Mouse (Mus musculus): ENCODE results near the gene Pgm1. TPM values are rescaled to one million over a fixed set of nuclear protein-coding genes. Genes with fewer than 3 reads are reported as not detected.

Pgm1 gene
- polyA plus RNA-seq, 1 experiment from 2014 or later: 258 TPM

- no peak overlapping the region for H3K9ac ChIP-seq (ENCODE audit: low read depth, low read length)
- no peaks in the 10 kb centered on the region for H3K9me3 ChIP-seq (ENCODE audit: control insufficient read depth, low read length)
- no peak overlapping the region for H3K27ac ChIP-seq (ENCODE audit: low read length)
- no peak for ATAC-seq
- H3K4me3 ChIP-seq (ENCODE audit: low read length): no peak overlapping the region
- H3K4me2 ChIP-seq (ENCODE audit: low read depth, low read length): no peak overlapping the region
- H3K4me1 ChIP-seq (ENCODE audit: control insufficient read depth, insufficient read depth, low read length): no peaks in the 10 kb centered on the region
- no peaks in the 10 kb centered on the region for H3K27me3 ChIP-seq (replicated peaks; ENCODE audit: control insufficient read depth, insufficient read depth, low read length)
- WGBS: 50% methylated on average over 7 of the region's 7 CpGs
- no peaks in the 10 kb centered on the region for H3K36me3 ChIP-seq (ENCODE audit: control insufficient read depth, insufficient read depth, low read length)
Observed at GRCm38 (mm10) chr4:99988771-99989170, 59.6 kb downstream of the Pgm1 start.

GRCm38 (mm10) chr4:100000971-100001370 lies 71.8 kb downstream of the Pgm1 start:
- ATAC-seq: no peak

GRCm38 (mm10) chr4:100001806-100002205 lies 72.6 kb downstream of the Pgm1 start:
- Histone ChIP-seq H3K27me3 (replicated peaks; ENCODE audit: control insufficient read depth, insufficient read depth, low read length) (no peaks in the 10 kb centered on the region), H3K4me1 (ENCODE audit: control insufficient read depth, insufficient read depth, low read length) (no peaks in the 10 kb centered on the region), H3K4me3 (ENCODE audit: low read length) (no peak overlapping the region), H3K9me3 (ENCODE audit: control insufficient read depth, low read length) (no peaks in the 10 kb centered on the region), H3K36me3 (ENCODE audit: control insufficient read depth, insufficient read depth, low read length) (no peaks in the 10 kb centered on the region), H3K9ac (ENCODE audit: low read depth, low read length) (no peak overlapping the region), H3K27ac (ENCODE audit: low read length) (no peak overlapping the region), H3K4me2 (ENCODE audit: low read depth, low read length) (no peak overlapping the region)
- no peak for ATAC-seq
- 63% methylated on average over 7 of the region's 7 CpGs for WGBS

More at GRCm38 (mm10) chr4:100000971-100001370, 71.8 kb downstream of the Pgm1 start:
- Histone ChIP-seq H3K9me3 (ENCODE audit: control insufficient read depth, low read length) (no peaks in the 10 kb centered on the region), H3K36me3 (ENCODE audit: control insufficient read depth, insufficient read depth, low read length) (no peaks in the 10 kb centered on the region), H3K4me3 (ENCODE audit: low read length) (no peak overlapping the region), H3K4me1 (ENCODE audit: control insufficient read depth, insufficient read depth, low read length) (no peaks in the 10 kb centered on the region), H3K27me3 (replicated peaks; ENCODE audit: control insufficient read depth, insufficient read depth, low read length) (no peaks in the 10 kb centered on the region), H3K9ac (ENCODE audit: low read depth, low read length) (no peak overlapping the region), H3K4me2 (ENCODE audit: low read depth, low read length) (no peak overlapping the region), H3K27ac (ENCODE audit: low read length) (no peak overlapping the region)
- 62% methylated on average over 5 of the region's 5 CpGs for WGBS

- Histone ChIP-seq H3K27ac (ENCODE audit: low read length) (no peak overlapping the region), H3K9ac (ENCODE audit: low read depth, low read length) (no peak overlapping the region), H3K36me3 (ENCODE audit: control insufficient read depth, insufficient read depth, low read length) (no peaks in the 10 kb centered on the region), H3K27me3 (replicated peaks; ENCODE audit: control insufficient read depth, insufficient read depth, low read length) (no peaks in the 10 kb centered on the region), H3K4me2 (ENCODE audit: low read depth, low read length) (no peak overlapping the region), H3K9me3 (ENCODE audit: control insufficient read depth, low read length) (no peaks in the 10 kb centered on the region), H3K4me3 (ENCODE audit: low read length) (no peak overlapping the region), H3K4me1 (ENCODE audit: control insufficient read depth, insufficient read depth, low read length) (peaks cover 8% of the 10 kb centered on the region; the same call in 1 of the 2 replicates)
- no peak for ATAC-seq
- WGBS: 71% methylated on average over 7 of the region's 7 CpGs
Observed at GRCm38 (mm10) chr4:100007721-100008120, 78.5 kb downstream of the Pgm1 start.

- 31% methylated on average over 5 of the region's 5 CpGs for WGBS
- H3K36me3 ChIP-seq (ENCODE audit: control insufficient read depth, insufficient read depth, low read length): no peaks in the 10 kb centered on the region
- no peak overlapping the region for H3K4me2 ChIP-seq (ENCODE audit: low read depth, low read length)
Observed at GRCm38 (mm10) chr4:100008371-100009090, 79.3 kb downstream of the Pgm1 start.

GRCm38 (mm10) chr4:100009211-100009678 lies 80.0 kb downstream of the Pgm1 start:
- no peak overlapping the region for H3K4me2 ChIP-seq (ENCODE audit: low read depth, low read length)
- H3K9me3 ChIP-seq (ENCODE audit: control insufficient read depth, low read length): no peaks in the 10 kb centered on the region
- H3K36me3 ChIP-seq (ENCODE audit: control insufficient read depth, insufficient read depth, low read length): no peaks in the 10 kb centered on the region
- peaks cover 8% of the 10 kb centered on the region; the same call in 1 of the 2 replicates for H3K4me1 ChIP-seq (ENCODE audit: control insufficient read depth, insufficient read depth, low read length)
- 39% methylated on average over 8 of the region's 8 CpGs for WGBS
- no peaks in the 10 kb centered on the region for H3K27me3 ChIP-seq (replicated peaks; ENCODE audit: control insufficient read depth, insufficient read depth, low read length)
- H3K27ac ChIP-seq (ENCODE audit: low read length): peak overlapping the region; percentile 38; the same call in 1 of the 2 replicates
- no peak overlapping the region for H3K4me3 ChIP-seq (ENCODE audit: low read length)
- peak; percentile 17; the same call in 1 of the 2 replicates for ATAC-seq
- no peak overlapping the region for H3K9ac ChIP-seq (ENCODE audit: low read depth, low read length)

More at GRCm38 (mm10) chr4:100008371-100009090, 79.3 kb downstream of the Pgm1 start:
- Histone ChIP-seq H3K9me3 (ENCODE audit: control insufficient read depth, low read length) (no peaks in the 10 kb centered on the region), H3K9ac (ENCODE audit: low read depth, low read length) (no peak overlapping the region), H3K4me1 (ENCODE audit: control insufficient read depth, insufficient read depth, low read length) (peaks cover 8% of the 10 kb centered on the region; the same call in 1 of the 2 replicates), H3K4me3 (ENCODE audit: low read length) (no peak overlapping the region), H3K27ac (ENCODE audit: low read length) (peak overlapping the region; percentile 66), H3K27me3 (replicated peaks; ENCODE audit: control insufficient read depth, insufficient read depth, low read length) (no peaks in the 10 kb centered on the region)
- peak; percentile 98 for ATAC-seq

GRCm38 (mm10) chr4:100010916-100011315 lies 81.7 kb downstream of the Pgm1 start:
- H3K36me3 ChIP-seq (ENCODE audit: control insufficient read depth, insufficient read depth, low read length): no peaks in the 10 kb centered on the region
- ATAC-seq: no peak
- peaks cover 8% of the 10 kb centered on the region; the same call in 1 of the 2 replicates for H3K4me1 ChIP-seq (ENCODE audit: control insufficient read depth, insufficient read depth, low read length)
- H3K9ac ChIP-seq (ENCODE audit: low read depth, low read length): no peak overlapping the region
- H3K4me2 ChIP-seq (ENCODE audit: low read depth, low read length): no peak overlapping the region
- no peaks in the 10 kb centered on the region for H3K9me3 ChIP-seq (ENCODE audit: control insufficient read depth, low read length)
- H3K27me3 ChIP-seq (replicated peaks; ENCODE audit: control insufficient read depth, insufficient read depth, low read length): no peaks in the 10 kb centered on the region
- WGBS: 95% methylated on average over 3 of the region's 3 CpGs
- H3K27ac ChIP-seq (ENCODE audit: low read length): no peak overlapping the region
- H3K4me3 ChIP-seq (ENCODE audit: low read length): no peak overlapping the region

GRCm38 (mm10) chr4:100011563-100011962 lies 82.3 kb downstream of the Pgm1 start:
- no peaks in the 10 kb centered on the region for H3K9me3 ChIP-seq (ENCODE audit: control insufficient read depth, low read length)
- peaks cover 8% of the 10 kb centered on the region; the same call in 1 of the 2 replicates for H3K4me1 ChIP-seq (ENCODE audit: control insufficient read depth, insufficient read depth, low read length)
- no peak overlapping the region for H3K27ac ChIP-seq (ENCODE audit: low read length)
- no peak for ATAC-seq
- no peak overlapping the region for H3K9ac ChIP-seq (ENCODE audit: low read depth, low read length)
- no peak overlapping the region for H3K4me2 ChIP-seq (ENCODE audit: low read depth, low read length)
- H3K27me3 ChIP-seq (replicated peaks; ENCODE audit: control insufficient read depth, insufficient read depth, low read length): no peaks in the 10 kb centered on the region
- no peak overlapping the region for H3K4me3 ChIP-seq (ENCODE audit: low read length)
- H3K36me3 ChIP-seq (ENCODE audit: control insufficient read depth, insufficient read depth, low read length): no peaks in the 10 kb centered on the region
- WGBS: 63% methylated on average over 3 of the region's 3 CpGs

GRCm38 (mm10) chr4:100012361-100013035 lies 83.3 kb downstream of the Pgm1 start:
- WGBS: 78% methylated on average over 8 of the region's 8 CpGs
- Histone ChIP-seq H3K36me3 (ENCODE audit: control insufficient read depth, insufficient read depth, low read length) (no peaks in the 10 kb centered on the region), H3K27me3 (replicated peaks; ENCODE audit: control insufficient read depth, insufficient read depth, low read length) (no peaks in the 10 kb centered on the region), H3K4me3 (ENCODE audit: low read length) (no peak overlapping the region), H3K9me3 (ENCODE audit: control insufficient read depth, low read length) (no peaks in the 10 kb centered on the region), H3K9ac (ENCODE audit: low read depth, low read length) (no peak overlapping the region), H3K4me2 (ENCODE audit: low read depth, low read length) (no peak overlapping the region), H3K27ac (ENCODE audit: low read length) (no peak overlapping the region), H3K4me1 (ENCODE audit: control insufficient read depth, insufficient read depth, low read length) (peaks cover 8% of the 10 kb centered on the region; the same call in 1 of the 2 replicates)
- no peak for ATAC-seq

Measured in intestine, embryonic 16.5 days (tissue).